Mouse (Mus musculus) kidney, adult 2 months (tissue): Measurements from ENCODE around the gene Pdpn. TPM values are rescaled to one million over a fixed set of nuclear protein-coding genes. Genes with fewer than 3 reads are reported as not detected.
A peak's percentile ranks its signal among the peaks of the same experiment; 100 is the strongest.

Source experiments
- DNase-seq: peaks from one replicate; pipeline ENCODE4 v3.0.0; 2021
- H3K27ac ChIP-seq: fragments of 200-500 bp; 2 replicates; pipeline ENCODE4 v1.5.1; 2012; ENCODE audit warnings: low read depth, low read length, control low read depth, inconsistent platforms; ENCODE audit not compliant: insufficient read depth
- H3K27me3 ChIP-seq: fragments of 200-500 bp; replicated peaks from 2 replicates; pipeline ENCODE4 v1.6.1; 2012; ENCODE audit warnings: mild to moderate bottlenecking, moderate library complexity, low read length, inconsistent platforms; ENCODE audit not compliant: control insufficient read depth, insufficient read depth
- H3K36me3 ChIP-seq: fragments of 200-500 bp; 2 replicates; pipeline ENCODE4 v1.6.1; 2012; ENCODE audit warnings: mild to moderate bottlenecking, moderate library complexity, low read length, inconsistent platforms; ENCODE audit not compliant: control insufficient read depth, insufficient read depth
- H3K4me1 ChIP-seq: fragments of 200-500 bp; 2 replicates; pipeline ENCODE4 v1.6.1; 2011; ENCODE audit warnings: low read length; ENCODE audit not compliant: control insufficient read depth, insufficient read depth
- H3K4me3 ChIP-seq: fragments of 200-500 bp; 2 replicates; pipeline ENCODE4 v1.5.1; 2011; ENCODE audit warnings: mild to moderate bottlenecking, low read depth, low read length, control low read depth; ENCODE audit not compliant: insufficient read depth
- CTCF ChIP-seq: fragments of 200-500 bp; conservative IDR thresholded peaks from 2 replicates; pipeline ENCODE4 v1.5.1; 2011; ENCODE audit warnings: low read depth, mild to moderate bottlenecking, control low read depth, low read length, moderate library complexity, mixed read lengths; ENCODE audit not compliant: insufficient read depth, insufficient read length
- POLR2A ChIP-seq: fragments of 200-500 bp; IDR thresholded peaks from one replicate; pipeline ENCODE4 v1.6.1; 2011; ENCODE audit warnings: low read depth, low read length, control low read depth
- WGBS: fragments of 180-500 bp; shearing (Covaris S2); methylation state at CpG from one replicate; pipeline ENCODE4 v1.1.7; 2018; 5-methylcytosine and 5-hydroxymethylcytosine counted together
- polyA plus RNA-seq: library from polyadenylated mRNA; depleted of rRNA; stranded (reverse); fragments of >200 nt; gene quantifications from 2 replicates; pipeline ENCODE4 v1.2.3, GENCODE M21; 2012

Gene Pdpn
- polyA plus RNA-seq, 1 experiment: 4.5 TPM

- H3K36me3 ChIP-seq: no peaks in the 10 kb centered on the region
- H3K27ac ChIP-seq: no peak overlapping the region
- no peaks in the 10 kb centered on the region; the same call in 1 of the 2 replicates for H3K4me1 ChIP-seq
- 14% methylated on average over 24 of the region's 24 CpGs for WGBS
- DNase-seq: peak; percentile 8
- H3K27me3 ChIP-seq: no peaks in the 10 kb centered on the region; the same call in 1 of the 2 replicates
- H3K4me3 ChIP-seq: peak overlapping the region; percentile 29
- TF ChIP-seq CTCF: no peak
- TF ChIP-seq POLR2A: no peak
Observed at GRCm38 (mm10) chr4:143298431-143299315, 691 bp downstream of the Pdpn start.

- Histone ChIP-seq H3K36me3 (no peaks in the 10 kb centered on the region), H3K27ac (no peak overlapping the region), H3K27me3 (no peaks in the 10 kb centered on the region; the same call in 1 of the 2 replicates), H3K4me3 (no peak overlapping the region), H3K4me1 (no peaks in the 10 kb centered on the region; the same call in 1 of the 2 replicates)
- TF ChIP-seq POLR2A (no peak), CTCF (no peak)
- WGBS: 14% methylated on average over 12 of the region's 12 CpGs
- peak; percentile 36 for DNase-seq
Observed at GRCm38 (mm10) chr4:143297016-143297556, 2.3 kb downstream of the Pdpn start.

GRCm38 (mm10) chr4:143296153-143296552, 3.2 kb downstream of the Pdpn start:
- WGBS: 58% methylated on average over 5 of the region's 5 CpGs
- Histone ChIP-seq H3K4me1 (no peaks in the 10 kb centered on the region; the same call in 1 of the 2 replicates), H3K27me3 (no peaks in the 10 kb centered on the region; the same call in 1 of the 2 replicates), H3K27ac (no peak overlapping the region), H3K4me3 (no peak overlapping the region), H3K36me3 (no peaks in the 10 kb centered on the region)
- TF ChIP-seq CTCF (no peak), POLR2A (no peak)
- no peak for DNase-seq

GRCm38 (mm10) chr4:143294324-143294723, 5.0 kb downstream of the Pdpn start:
- TF ChIP-seq CTCF (no peak), POLR2A (no peak)
- no peak for DNase-seq
- Histone ChIP-seq H3K27me3 (no peaks in the 10 kb centered on the region; the same call in 1 of the 2 replicates), H3K4me3 (no peak overlapping the region), H3K4me1 (no peaks in the 10 kb centered on the region; the same call in 1 of the 2 replicates), H3K27ac (no peak overlapping the region), H3K36me3 (no peaks in the 10 kb centered on the region)
- WGBS: 52% methylated on average over 6 of the region's 6 CpGs

- H3K4me3 ChIP-seq: no peak overlapping the region
- H3K36me3 ChIP-seq: no peaks in the 10 kb centered on the region
- no peak overlapping the region for H3K27ac ChIP-seq
- no peaks in the 10 kb centered on the region for H3K27me3 ChIP-seq
- TF ChIP-seq CTCF (no peak), POLR2A (no peak)
- H3K4me1 ChIP-seq: no peaks in the 10 kb centered on the region
- WGBS: 45% methylated on average over 7 of the region's 7 CpGs
- DNase-seq: no peak
Observed at GRCm38 (mm10) chr4:143288880-143289279, 10.5 kb downstream of the Pdpn start.

GRCm38 (mm10) chr4:143288473-143288872, 10.9 kb downstream of the Pdpn start:
- Histone ChIP-seq H3K4me1 (no peaks in the 10 kb centered on the region), H3K36me3 (no peaks in the 10 kb centered on the region), H3K27me3 (no peaks in the 10 kb centered on the region), H3K4me3 (no peak overlapping the region), H3K27ac (no peak overlapping the region)
- DNase-seq: no peak
- TF ChIP-seq CTCF (no peak), POLR2A (no peak)
- WGBS: 46% methylated on average over 6 of the region's 6 CpGs

GRCm38 (mm10) chr4:143287065-143287464, 12.3 kb downstream of the Pdpn start:
- DNase-seq: no peak
- H3K4me3 ChIP-seq: no peak overlapping the region
- H3K36me3 ChIP-seq: no peaks in the 10 kb centered on the region
- no peaks in the 10 kb centered on the region for H3K4me1 ChIP-seq
- 59% methylated on average over 4 of the region's 4 CpGs for WGBS
- TF ChIP-seq POLR2A (no peak), CTCF (no peak)
- H3K27ac ChIP-seq: no peak overlapping the region
- H3K27me3 ChIP-seq: no peaks in the 10 kb centered on the region
